Mouse (Mus musculus): ENCODE data around the gene Slc39a1. TPM values are rescaled to one million over a fixed set of nuclear protein-coding genes. Genes with fewer than 3 reads are reported as not detected.
A peak's percentile ranks its signal among the peaks of the same experiment; 100 is the strongest.

Gene Slc39a1
- polyA plus RNA-seq, 1 experiment from 2014 or later: 43.1 TPM

GRCm38 (mm10) chr3:90258521-90258920, 10.5 kb downstream of the Slc39a1 start:
- no peaks in the 10 kb centered on the region for H3K9me3 ChIP-seq (ENCODE audit: control insufficient read depth, low read length)
- no peak overlapping the region for H3K9ac ChIP-seq (replicated peaks; ENCODE audit: low read depth, low read length)
- H3K27ac ChIP-seq (ENCODE audit: low read length): no peak overlapping the region
- H3K36me3 ChIP-seq (ENCODE audit: control insufficient read depth, insufficient read depth): peaks cover 28% of the 10 kb centered on the region
- peaks cover 14% of the 10 kb centered on the region for H3K4me1 ChIP-seq (replicated peaks; ENCODE audit: control insufficient read depth, insufficient read depth, low read length)
- H3K27me3 ChIP-seq (replicated peaks; ENCODE audit: control insufficient read depth, insufficient read depth, low read length): no peaks in the 10 kb centered on the region
- no peak overlapping the region for H3K4me2 ChIP-seq (ENCODE audit: low read length)
- no peak overlapping the region for H3K4me3 ChIP-seq (replicated peaks; ENCODE audit: low read length)
- 93% methylated on average over 4 of the region's 4 CpGs for WGBS
- no peak for ATAC-seq

GRCm38 (mm10) chr3:90263121-90263771, 15.3 kb downstream of the Slc39a1 start:
- Histone ChIP-seq H3K9me3 (ENCODE audit: control insufficient read depth, low read length) (no peaks in the 10 kb centered on the region), H3K4me2 (ENCODE audit: low read length) (no peak overlapping the region), H3K27ac (ENCODE audit: low read length) (no peak overlapping the region), H3K36me3 (ENCODE audit: control insufficient read depth, insufficient read depth) (peaks cover 33% of the 10 kb centered on the region), H3K4me3 (replicated peaks; ENCODE audit: low read length) (no peak overlapping the region), H3K9ac (replicated peaks; ENCODE audit: low read depth, low read length) (no peak overlapping the region), H3K4me1 (replicated peaks; ENCODE audit: control insufficient read depth, insufficient read depth, low read length) (peaks cover 12% of the 10 kb centered on the region), H3K27me3 (replicated peaks; ENCODE audit: control insufficient read depth, insufficient read depth, low read length) (no peaks in the 10 kb centered on the region)
- 95% methylated on average over 5 of the region's 5 CpGs for WGBS
- no peak for ATAC-seq

GRCm38 (mm10) chr3:90264687-90265033, 16.7 kb downstream of the Slc39a1 start:
- H3K9ac ChIP-seq (replicated peaks; ENCODE audit: low read depth, low read length): peak overlapping the region; percentile 88; the same call in 1 of the 2 replicates
- WGBS: 41% methylated on average over 10 of the region's 10 CpGs

GRCm38 (mm10) chr3:90265034-90265931, 17.3 kb downstream of the Slc39a1 start, which contains the start of gene Dennd4b:
Gene Dennd4b, plus strand, starts transcription at chr3:90265185.
- no peaks in the 10 kb centered on the region for H3K27me3 ChIP-seq (replicated peaks; ENCODE audit: control insufficient read depth, insufficient read depth, low read length)
- peak within 1 kb of the TSS; percentile 86 for H3K4me2 ChIP-seq (ENCODE audit: low read length)
- peak; percentile 85 for ATAC-seq
- under 1% methylated on average over 80 of the region's 87 CpGs for WGBS
- peak within 1 kb of the TSS; percentile 86 for H3K4me3 ChIP-seq (replicated peaks; ENCODE audit: low read length)
- H3K4me1 ChIP-seq (replicated peaks; ENCODE audit: control insufficient read depth, insufficient read depth, low read length): peaks cover 12% of the 10 kb centered on the region
- H3K27ac ChIP-seq (ENCODE audit: low read length): peak within 1 kb of the TSS; percentile 89
- peaks cover 22% of the 10 kb centered on the region for H3K36me3 ChIP-seq (ENCODE audit: control insufficient read depth, insufficient read depth)
- H3K9ac ChIP-seq (replicated peaks; ENCODE audit: low read depth, low read length): peak within 1 kb of the TSS; percentile 88
- no peaks in the 10 kb centered on the region for H3K9me3 ChIP-seq (ENCODE audit: control insufficient read depth, low read length)

More at GRCm38 (mm10) chr3:90264687-90265033, 16.7 kb downstream of the Slc39a1 start:
- no peaks in the 10 kb centered on the region for H3K9me3 ChIP-seq (ENCODE audit: control insufficient read depth, low read length)
- peak overlapping the region; percentile 86 for H3K4me2 ChIP-seq (ENCODE audit: low read length)
- H3K4me3 ChIP-seq (replicated peaks; ENCODE audit: low read length): peak overlapping the region; percentile 86
- peak overlapping the region; percentile 19 for H3K27ac ChIP-seq (ENCODE audit: low read length)
- H3K27me3 ChIP-seq (replicated peaks; ENCODE audit: control insufficient read depth, insufficient read depth, low read length): no peaks in the 10 kb centered on the region
- ATAC-seq: no peak
- H3K4me1 ChIP-seq (replicated peaks; ENCODE audit: control insufficient read depth, insufficient read depth, low read length): peaks cover 12% of the 10 kb centered on the region
- peaks cover 28% of the 10 kb centered on the region for H3K36me3 ChIP-seq (ENCODE audit: control insufficient read depth, insufficient read depth)

GRCm38 (mm10) chr3:90265932-90266741, 18.2 kb downstream of the Slc39a1 start:
- Histone ChIP-seq H3K27ac (ENCODE audit: low read length) (peak overlapping the region; percentile 89), H3K4me1 (replicated peaks; ENCODE audit: control insufficient read depth, insufficient read depth, low read length) (peaks cover 12% of the 10 kb centered on the region), H3K9me3 (ENCODE audit: control insufficient read depth, low read length) (no peaks in the 10 kb centered on the region), H3K27me3 (replicated peaks; ENCODE audit: control insufficient read depth, insufficient read depth, low read length) (no peaks in the 10 kb centered on the region), H3K4me2 (ENCODE audit: low read length) (peak overlapping the region; percentile 86), H3K9ac (replicated peaks; ENCODE audit: low read depth, low read length) (peak overlapping the region; percentile 88), H3K36me3 (ENCODE audit: control insufficient read depth, insufficient read depth) (peaks cover 18% of the 10 kb centered on the region), H3K4me3 (replicated peaks; ENCODE audit: low read length) (peak overlapping the region; percentile 86)
- no peak; the same call in 1 of the 2 replicates for ATAC-seq
- WGBS: 29% methylated on average over 16 of the region's 16 CpGs

- 93% methylated on average over 20 of the region's 20 CpGs for WGBS
- H3K4me1 ChIP-seq (replicated peaks; ENCODE audit: control insufficient read depth, insufficient read depth, low read length): peaks cover 12% of the 10 kb centered on the region
- H3K9me3 ChIP-seq (ENCODE audit: control insufficient read depth, low read length): no peaks in the 10 kb centered on the region
- H3K36me3 ChIP-seq (ENCODE audit: control insufficient read depth, insufficient read depth): peaks cover 14% of the 10 kb centered on the region
- no peak overlapping the region for H3K4me3 ChIP-seq (replicated peaks; ENCODE audit: low read length)
- H3K4me2 ChIP-seq (ENCODE audit: low read length): no peak overlapping the region
- no peak for ATAC-seq
- no peak overlapping the region for H3K27ac ChIP-seq (ENCODE audit: low read length)
- H3K27me3 ChIP-seq (replicated peaks; ENCODE audit: control insufficient read depth, insufficient read depth, low read length): no peaks in the 10 kb centered on the region
- no peak overlapping the region for H3K9ac ChIP-seq (replicated peaks; ENCODE audit: low read depth, low read length)
Observed at GRCm38 (mm10) chr3:90266901-90267775, 19.2 kb downstream of the Slc39a1 start.

GRCm38 (mm10) chr3:90268190-90268589, 20.2 kb downstream of the Slc39a1 start:
- Histone ChIP-seq H3K4me2 (ENCODE audit: low read length) (no peak overlapping the region), H3K4me1 (replicated peaks; ENCODE audit: control insufficient read depth, insufficient read depth, low read length) (peaks cover 12% of the 10 kb centered on the region), H3K27ac (ENCODE audit: low read length) (no peak overlapping the region), H3K36me3 (ENCODE audit: control insufficient read depth, insufficient read depth) (peaks cover 11% of the 10 kb centered on the region), H3K27me3 (replicated peaks; ENCODE audit: control insufficient read depth, insufficient read depth, low read length) (no peaks in the 10 kb centered on the region), H3K9me3 (ENCODE audit: control insufficient read depth, low read length) (no peaks in the 10 kb centered on the region), H3K4me3 (replicated peaks; ENCODE audit: low read length) (no peak overlapping the region), H3K9ac (replicated peaks; ENCODE audit: low read depth, low read length) (no peak overlapping the region)
- WGBS: 97% methylated on average over 11 of the region's 11 CpGs
- no peak for ATAC-seq

GRCm38 (mm10) chr3:90268971-90269370, 21.0 kb downstream of the Slc39a1 start:
- Histone ChIP-seq H3K27ac (ENCODE audit: low read length) (no peak overlapping the region), H3K9me3 (ENCODE audit: control insufficient read depth, low read length) (no peaks in the 10 kb centered on the region), H3K27me3 (replicated peaks; ENCODE audit: control insufficient read depth, insufficient read depth, low read length) (no peaks in the 10 kb centered on the region), H3K36me3 (ENCODE audit: control insufficient read depth, insufficient read depth) (peaks cover 5% of the 10 kb centered on the region), H3K4me2 (ENCODE audit: low read length) (no peak overlapping the region), H3K9ac (replicated peaks; ENCODE audit: low read depth, low read length) (no peak overlapping the region), H3K4me1 (replicated peaks; ENCODE audit: control insufficient read depth, insufficient read depth, low read length) (peaks cover 12% of the 10 kb centered on the region), H3K4me3 (replicated peaks; ENCODE audit: low read length) (no peak overlapping the region)
- ATAC-seq: no peak
- 82% methylated on average over 16 of the region's 16 CpGs for WGBS
